Mouse (Mus musculus) adrenal gland, postnatal 36 days (tissue): ENCODE data around the gene Nacc1. TPM values are rescaled to one million over a fixed set of nuclear protein-coding genes. Genes with fewer than 3 reads are reported as not detected.

Experiments used
- DNase-seq, 2 experiments: peaks; one replicate each; pipeline ENCODE4 v3.0.0; 2021; ENCODE audit warnings: mixed read lengths in 1 of 2
- total RNA-seq, 2 experiments: library from RNA; stranded (reverse); gene quantifications; 2 replicates each; pipeline ENCODE4 v1.2.3; 2021

Gene Nacc1
- total RNA-seq, 2 experiments from 2014 or later = 73.9 to 80.0 TPM

DNA sequence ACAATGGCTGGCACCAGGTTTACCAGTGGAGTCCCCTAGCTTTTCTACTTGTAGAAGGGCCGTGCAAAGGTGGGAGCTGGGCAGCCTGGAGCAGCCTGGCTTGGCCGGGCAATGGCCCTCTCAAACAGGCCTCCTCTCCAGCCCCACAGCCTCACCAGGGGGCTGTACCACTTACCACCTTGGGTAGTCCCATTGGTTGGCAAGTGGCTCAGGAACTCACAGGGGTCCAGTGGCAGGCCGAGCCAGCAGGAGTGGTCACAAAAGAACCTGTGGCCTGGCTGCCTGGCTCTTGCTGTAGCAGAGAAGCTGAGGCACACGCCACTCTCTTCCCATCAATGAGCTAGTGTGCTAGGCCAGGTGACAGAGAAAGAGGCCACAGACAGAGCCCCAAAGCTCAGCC is 26.5 kb upstream of the Nacc1 start:
- no peak for DNase-seq

DNA sequence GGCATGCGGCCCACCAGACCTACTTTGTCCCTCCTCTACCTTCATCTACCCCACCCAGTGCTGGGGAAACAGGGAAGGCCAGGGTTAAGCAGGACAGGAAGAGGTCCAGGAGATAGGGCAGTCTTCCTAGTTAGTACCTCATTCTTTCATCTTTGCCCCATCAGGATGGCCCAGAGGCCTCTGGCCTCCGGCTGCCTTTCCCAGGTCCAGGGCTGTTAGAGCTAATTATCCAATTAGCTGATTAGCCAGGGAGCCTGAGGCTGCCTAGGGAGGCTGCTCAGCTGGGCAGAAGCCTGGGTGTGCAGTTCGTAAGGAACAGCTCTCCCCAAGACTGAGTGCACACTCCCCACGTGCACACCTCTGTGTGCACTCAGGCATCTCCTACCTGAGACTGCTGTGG is 25.7 kb upstream of the Nacc1 start:
- no peak for DNase-seq

DNA sequence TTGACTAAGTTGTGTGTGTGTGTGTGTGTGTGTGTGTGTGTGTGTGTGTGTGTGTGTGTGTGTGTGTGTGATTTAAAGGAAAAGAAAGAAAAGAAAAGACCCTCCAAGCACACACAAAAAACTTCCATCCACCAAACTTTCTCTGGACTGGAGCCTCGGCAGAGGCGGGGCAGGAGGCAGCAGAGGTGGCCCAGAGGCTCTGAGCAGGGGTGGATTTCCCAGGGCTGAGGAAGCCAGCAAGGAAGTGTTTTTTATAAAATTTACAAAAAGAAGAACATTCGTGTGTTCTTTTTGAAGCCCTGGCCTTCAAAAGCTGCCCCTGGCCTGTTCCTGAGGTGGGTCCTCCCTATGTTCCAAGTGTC is 25.1 kb upstream of the Nacc1 start:
- no peak for DNase-seq

DNA sequence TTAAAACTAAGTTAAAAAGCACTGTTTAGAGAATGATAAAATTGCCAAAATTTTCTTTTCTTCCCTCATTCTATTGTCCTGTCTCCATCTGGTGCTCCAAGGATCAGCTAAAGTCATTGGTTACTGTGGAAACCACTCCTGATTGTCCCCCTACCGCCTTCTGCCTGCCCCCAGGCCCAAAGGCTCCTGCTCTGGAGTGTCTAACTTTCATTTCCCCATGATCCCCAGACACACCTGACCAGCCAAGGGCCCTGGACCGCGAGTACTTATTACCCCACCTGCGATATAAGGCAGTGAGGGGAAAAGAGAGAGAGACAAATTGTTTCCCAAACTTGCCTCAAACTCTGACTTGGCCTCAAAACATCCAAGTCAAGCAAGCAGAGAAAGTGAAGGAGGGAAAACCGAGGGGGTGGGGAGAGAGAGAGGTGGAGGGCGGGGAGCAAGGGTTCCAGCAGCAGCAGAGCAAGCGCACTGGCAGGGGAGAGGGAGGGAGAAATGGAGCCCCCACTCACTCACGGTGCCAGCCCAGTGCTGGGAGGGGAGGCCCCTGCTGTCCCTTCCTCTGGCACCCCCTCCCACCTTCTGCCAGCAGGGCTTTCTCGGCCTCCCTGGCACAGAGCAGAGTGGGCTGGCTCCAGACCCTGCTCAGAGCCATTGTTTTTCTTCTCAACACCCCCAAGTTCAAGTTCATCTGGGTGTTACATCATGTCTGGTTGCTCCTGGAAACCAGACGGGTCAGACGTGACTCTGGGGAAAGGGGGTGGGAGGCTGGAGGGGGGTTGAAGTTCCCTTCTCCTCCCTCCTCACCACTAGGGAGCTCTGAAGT is 24.5 kb upstream of the Nacc1 start:
- DNase-seq = no peak

DNA sequence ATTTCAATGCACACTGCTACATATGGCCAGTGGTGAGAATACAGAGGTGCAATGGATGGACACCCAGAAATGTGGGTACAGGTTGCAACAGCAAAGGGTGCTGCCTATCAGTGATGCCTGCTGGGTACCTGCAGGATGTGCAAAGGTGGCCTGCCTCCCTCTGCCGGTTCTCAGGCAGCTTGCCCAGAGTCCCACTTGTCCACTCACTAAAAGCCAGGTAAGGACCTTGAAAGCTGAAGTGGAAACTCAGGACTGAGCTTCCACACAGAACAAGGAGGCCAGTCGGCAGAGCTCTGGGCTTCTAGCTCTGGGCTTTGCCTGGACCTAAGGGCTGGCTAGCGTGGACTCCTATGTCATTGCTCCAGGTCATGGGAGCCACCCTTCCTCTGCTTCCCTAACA is 23.6 kb upstream of the Nacc1 start:
- DNase-seq = no peak

DNA sequence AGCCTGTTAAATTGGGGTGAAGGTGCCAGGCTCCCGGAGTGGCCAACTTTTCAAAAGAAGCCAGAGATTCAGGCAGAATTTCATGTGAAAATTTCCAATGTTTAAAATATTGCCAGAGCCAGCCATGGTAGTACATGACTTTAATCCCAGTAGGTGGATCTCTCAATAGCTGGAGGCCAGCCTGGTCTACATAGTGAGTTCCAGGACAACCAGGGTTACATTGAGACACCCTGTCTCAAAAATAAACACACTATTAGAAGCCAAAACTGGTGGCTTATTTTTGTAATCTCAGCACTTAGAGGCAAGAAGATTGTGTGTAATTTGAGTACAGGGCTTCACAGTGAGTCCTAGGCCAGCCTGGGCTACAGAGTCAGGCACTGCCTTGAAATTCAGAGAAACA is 22.3 kb upstream of the Nacc1 start:
- DNase-seq = no peak

DNA sequence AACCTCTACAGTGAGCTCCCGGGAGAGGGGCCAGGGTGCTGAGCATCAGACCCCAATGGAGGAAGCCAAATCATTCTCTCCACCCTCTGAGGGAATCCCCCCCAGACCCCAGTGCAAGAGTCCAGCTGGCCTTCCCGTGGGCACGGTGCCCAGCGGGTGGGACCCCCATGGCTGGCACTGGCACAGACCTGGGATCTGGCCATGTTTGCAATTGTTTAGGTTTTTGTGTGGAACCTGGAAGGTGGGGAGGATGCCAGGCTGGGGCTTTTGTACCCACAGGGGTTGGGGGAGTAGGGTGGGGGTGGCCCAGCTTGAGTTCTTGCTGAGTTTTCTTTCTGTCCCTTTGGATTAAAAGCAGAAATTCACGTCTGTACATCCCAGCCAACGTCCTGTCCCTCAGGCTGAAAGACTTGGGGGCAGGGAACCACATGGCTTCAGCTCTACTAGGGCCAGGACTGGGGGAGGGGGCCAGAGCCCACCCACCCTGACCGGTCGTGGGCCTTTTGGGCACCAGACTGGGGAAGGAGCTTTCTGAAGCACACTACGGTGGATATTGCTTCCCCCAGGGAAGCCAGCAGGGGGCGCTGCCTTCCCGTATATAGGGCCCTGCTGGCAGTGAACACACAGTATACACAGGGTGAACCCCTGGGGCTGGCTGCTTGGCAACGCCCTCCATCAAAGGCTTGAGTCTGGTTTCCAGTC is 21.3 kb upstream of the Nacc1 start:
- DNase-seq = peak; percentile 81 to 87

DNA sequence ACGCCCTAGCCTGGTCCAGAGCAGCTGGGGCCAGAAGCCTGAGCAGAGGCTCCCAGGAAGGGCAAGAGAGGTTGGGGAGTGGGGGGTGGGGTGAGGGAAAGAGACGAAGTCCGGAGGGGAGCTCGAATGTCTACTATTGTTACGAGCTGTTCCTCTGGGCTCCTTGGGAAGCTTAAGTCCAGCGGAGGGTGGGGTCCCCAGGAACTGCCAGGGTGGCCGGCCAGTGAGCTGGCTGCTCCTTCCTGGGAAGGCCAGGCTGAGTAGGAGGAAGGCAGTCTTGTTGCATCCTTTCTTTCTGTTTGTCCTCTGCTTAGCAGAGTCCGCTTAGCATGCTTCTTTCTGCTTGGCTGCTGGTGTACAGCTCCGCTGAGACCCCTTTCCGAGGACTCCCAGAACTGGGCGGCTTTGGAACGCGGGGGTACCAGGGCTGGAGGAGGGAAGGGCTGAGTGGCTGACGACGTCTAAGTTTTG is 20.4 kb upstream of the Nacc1 start:
- DNase-seq = no peak

DNA sequence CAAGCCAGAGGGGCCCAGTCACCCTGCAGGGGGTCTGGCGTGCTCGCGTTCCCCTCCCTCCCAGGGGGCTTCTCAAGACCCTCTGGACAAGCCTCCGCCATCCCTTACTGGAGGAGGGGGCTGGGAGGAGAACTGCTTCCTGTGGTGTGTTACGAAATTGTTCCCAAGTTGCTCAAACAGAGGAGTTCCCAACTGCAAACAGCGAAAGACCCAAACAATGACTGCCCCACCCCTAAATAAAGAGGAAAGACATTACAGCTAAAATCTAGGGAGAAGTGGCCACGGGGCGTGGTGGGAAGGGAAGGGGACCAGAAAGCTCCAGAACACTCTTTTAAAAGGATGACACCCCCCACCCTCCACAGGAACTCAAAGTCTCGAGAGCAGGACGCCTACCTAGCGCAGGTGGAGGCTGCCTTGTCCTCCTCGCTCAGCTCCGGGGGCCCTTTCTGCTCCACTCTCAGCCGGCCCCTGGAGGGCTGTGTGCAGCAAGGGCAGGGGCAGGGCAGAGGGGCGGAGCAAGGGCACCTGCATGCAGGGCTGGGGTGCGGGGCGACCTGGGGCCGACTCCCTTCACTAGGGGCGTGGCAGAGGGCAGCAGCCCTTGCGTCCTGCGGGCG is 19.7 kb upstream of the Nacc1 start:
- peak in 1 of 2 experiments; percentile 59 for DNase-seq

DNA sequence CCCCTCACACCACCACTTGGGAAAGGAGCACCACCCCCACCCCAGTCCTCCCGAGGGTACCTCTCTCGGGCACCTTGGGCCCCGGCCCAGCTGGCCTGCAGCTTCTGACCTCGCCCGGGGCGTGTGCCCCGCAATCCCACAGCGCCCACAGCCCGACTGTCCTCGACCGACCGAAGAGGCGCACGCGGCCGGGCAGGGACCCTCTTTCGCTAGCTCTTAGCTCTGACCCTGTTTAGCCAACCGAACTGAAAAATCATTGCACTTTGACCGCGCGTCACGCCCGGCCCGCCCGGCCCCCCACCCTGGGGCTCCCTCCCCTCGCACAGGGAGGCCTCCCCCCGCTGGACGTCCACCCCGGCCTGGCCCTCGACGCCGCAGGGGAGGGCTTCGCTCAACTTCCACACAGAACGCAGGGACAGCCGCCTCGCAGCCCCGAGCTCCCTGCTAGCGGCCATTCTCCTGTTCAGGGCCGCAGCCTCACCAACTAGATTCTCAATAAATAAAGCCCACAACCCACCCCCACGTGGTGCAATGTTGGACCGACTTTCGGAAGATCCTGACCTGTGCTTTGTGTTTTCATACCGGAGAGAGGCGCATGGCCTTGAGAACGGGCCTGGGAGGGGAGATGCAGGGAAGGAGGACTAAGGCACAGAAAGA is 19.1 kb upstream of the Nacc1 start:
- peak in 1 of 2 experiments; percentile 58 for DNase-seq

DNA sequence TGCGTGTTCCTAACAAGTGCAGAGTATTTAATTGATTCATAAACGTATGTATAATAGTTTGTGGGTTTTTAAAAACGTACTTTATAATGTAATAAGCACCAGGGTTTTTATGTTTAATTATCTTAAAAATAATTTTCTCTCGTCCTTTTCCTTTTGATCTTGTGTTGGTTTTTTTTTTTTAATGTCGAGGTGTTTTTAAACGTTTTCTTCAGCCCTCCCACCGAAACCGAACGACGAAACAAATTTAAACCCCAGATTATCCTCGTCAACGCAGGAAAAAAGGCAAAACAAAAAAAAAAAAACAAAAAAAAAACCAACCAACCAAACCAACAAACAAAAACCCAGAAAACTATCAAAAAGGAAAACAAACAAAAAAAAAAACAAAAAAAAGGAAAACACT is 18.3 kb upstream of the Nacc1 start:
- no peak for DNase-seq

DNA sequence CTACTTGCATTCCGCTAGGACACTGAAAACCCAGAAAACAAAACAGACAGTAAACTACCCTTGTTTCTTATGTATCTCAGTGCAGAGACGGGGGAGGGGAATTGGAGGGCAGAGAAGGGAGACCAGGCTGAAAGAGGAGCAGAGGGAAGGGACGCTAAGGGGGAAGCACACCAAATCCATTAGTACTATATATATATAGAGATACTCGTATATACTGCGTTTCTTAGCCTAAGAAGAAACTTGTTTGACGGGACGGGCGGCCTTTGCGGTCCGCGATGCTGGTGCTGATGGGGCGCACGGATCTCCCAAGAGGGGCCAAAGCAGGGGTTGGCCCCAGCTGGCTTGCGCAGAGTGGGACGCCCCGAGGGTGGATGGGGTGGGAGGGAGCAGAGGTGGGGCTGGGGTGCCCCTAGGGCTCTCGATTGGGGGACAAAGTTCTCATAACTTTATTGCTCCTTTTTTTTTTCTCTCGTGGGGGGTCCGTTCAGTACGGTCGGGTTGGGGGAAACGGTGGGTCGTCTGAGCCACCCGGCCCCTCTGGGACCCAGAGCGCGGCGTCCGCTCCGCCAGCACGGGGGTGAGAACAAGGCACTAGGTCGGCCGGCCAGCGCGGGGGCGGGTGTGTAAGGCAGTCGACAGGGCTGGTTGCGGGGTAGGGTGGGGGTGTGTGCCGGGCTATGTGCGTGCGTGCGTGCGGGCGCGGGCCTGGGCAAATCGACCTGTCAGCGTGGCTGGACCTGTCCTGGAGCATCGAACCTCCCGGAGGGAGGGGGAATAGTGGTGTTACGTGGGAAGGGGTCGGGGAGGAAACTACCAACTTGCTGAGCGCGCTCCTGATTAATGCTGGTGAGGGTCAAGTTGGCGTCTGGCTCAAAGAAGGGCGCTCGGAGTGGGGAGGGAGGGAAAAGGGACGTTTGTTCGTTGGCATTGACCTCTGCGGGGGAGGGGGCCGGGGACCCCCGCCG is 17.5 kb upstream of the Nacc1 start:
- DNase-seq = peak in 1 of 2 experiments; percentile 51

DNA sequence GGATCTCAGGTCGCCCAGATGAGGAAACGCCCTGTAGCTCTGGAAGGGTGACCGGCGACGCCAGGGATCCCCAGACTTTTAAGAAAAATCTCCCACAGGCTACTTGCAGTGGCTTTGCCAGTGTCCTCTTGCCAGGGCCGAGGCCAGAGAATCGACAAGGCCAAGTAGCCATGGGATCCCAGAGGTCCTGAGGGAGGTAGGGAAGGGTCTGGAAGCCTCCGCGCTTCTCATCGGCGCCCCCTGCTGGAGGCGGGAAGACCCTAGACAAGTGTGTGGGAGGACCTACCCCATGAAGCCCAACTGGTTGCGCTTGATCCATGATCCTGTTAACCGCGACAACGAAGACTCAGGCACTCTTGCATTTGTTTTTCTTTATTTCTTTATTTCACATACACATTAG is 16.7 kb upstream of the Nacc1 start:
- DNase-seq = peak; percentile 77 to 88

DNA sequence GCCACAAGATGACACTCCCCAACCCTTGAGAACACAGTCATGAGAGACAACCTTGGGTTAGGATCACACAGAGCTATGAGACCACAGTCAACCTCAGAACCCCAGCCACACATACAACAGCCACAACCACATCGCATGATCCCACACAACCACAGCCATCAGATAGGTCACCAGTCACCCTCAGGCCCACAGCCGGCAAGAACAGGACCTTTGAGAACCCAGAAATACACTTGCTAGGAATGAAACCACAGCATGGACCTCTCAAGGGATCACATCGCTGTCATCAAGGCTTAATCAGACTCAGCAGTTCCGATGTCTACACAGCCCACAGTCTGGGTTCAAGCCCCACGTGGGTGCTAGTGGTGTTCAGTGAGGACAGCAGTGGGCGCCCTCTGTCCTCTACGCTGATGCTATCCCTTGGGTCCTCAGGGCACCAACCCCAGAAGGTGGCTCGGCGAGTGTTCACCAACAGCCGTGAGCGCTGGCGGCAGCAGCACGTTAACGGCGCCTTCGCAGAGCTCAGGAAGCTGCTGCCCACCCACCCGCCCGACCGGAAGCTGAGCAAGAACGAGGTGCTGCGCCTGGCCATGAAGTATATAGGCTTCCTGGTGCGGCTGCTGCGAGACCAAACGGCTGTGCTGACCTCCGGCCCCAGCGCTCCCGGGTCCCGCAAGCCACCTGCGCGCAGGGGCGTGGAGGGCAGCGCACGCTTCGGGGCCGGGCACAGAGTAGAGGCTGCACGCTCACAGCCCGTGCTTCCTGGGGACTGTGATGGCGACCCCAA is 16.0 kb upstream of the Nacc1 start:
- no peak for DNase-seq

DNA sequence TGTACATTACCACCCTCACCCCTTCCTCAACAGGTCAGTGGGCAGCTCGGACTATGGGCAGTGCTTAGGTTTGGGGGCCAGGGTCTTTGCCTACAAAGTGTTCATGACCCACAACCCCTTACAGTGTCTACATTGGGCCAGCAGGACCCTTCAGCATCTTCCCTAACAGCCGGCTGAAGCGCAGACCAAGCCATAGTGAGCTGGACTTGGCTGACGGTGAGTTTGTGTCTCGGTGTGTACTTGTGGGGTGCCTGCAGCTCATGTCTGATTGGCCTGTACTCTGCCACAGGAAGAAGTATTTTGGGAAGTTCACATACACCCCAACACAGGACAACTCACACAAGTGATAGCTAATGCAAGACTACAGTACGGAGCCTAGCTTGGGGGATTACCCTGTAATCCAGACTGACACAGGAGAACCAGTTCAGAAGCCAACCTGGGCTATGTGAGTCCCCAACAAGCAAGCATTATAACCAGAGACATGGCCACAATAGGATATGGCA is 15.4 kb upstream of the Nacc1 start:
- no peak for DNase-seq

DNA sequence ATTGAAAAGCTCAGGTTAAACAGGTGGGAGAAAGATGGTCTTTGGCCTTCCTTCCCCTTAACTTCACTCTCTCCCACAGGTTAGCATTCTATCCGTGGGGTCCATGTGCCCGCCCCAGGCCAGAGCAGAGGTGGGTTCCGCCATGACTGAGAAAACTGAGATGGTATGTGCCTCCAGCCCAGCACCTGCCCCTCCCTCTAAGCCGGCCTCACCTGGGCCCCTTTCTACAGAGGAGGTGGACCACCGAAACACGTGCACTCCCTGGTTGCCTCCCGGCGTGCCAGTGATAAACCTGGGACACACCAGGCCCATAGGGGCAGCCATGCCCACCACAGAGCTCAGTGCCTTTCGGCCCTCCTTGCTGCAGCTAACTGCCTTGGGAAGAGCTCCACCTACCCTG is 14.9 kb upstream of the Nacc1 start:
- no peak for DNase-seq

DNA sequence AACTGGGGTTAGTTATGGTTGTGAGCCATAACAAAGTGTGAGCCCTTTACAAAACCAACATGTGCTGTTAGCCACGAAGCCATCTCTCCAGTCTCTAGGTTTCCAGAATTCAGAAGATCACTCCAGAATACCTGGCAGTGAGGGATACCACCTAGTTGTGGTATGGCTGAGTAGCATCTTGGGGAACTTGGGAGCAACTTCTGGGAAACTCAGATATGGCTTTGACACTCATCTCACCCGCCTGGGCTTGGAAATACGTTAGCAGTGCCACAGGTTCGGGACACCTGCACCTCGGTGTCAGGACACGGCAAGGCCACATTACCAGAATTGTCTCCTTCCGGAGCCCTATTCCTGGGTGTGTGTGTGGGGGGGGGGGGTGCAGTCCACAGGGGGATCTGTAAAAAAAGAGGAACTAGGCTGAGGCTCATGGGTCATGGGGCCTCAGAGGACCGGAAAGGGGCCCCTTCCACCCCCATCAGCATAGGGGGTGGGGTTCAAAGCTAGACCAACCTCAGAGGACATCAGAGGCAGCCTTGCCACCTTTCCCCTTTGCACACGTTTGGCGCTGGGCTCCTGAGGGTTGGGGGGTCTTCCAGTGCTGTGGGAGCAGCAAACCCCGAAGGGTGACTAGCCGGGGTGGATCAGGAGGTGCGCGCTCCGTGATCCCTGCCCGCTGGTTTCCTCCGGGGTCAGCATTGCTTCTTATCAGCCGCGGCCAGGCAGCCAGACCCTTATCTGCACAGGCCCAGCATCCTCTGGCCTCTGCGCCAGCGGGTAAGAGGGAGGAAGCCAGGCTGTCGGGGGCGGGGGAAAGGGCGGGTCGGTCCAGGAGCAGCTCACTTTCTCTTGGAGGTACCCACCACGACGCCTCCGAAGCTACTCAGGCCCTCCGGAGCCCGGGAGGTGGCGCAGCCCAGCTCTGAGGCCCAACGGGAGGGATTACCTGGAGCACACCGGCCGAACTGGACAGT is 13.6 kb upstream of the Nacc1 start, which contains the start of gene Lyl1:
Lyl1 (plus strand) TSS at position 517 of the 971 bp plus-strand sequence.
- peak; percentile 66 to 76 for DNase-seq

DNA sequence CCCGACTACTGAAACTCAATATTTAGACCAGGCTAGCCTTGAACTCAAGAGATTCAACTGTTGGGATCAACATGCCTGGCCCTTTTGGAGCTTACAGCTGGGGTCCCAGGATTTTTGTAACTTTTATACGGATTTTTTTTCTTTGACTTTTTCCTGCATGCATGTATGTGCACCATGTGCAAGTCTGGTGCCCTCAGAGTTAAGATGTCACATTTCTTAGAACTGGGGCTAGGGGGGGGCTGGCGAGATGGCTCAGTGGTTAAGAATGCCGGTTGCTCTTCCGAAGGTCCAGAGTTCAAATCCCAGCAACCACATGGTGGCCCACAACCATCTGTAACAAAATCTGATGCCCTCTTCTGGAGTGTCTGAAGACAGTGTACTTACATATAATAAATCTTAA is 12.9 kb upstream of the Nacc1 start:
- DNase-seq = no peak

DNA sequence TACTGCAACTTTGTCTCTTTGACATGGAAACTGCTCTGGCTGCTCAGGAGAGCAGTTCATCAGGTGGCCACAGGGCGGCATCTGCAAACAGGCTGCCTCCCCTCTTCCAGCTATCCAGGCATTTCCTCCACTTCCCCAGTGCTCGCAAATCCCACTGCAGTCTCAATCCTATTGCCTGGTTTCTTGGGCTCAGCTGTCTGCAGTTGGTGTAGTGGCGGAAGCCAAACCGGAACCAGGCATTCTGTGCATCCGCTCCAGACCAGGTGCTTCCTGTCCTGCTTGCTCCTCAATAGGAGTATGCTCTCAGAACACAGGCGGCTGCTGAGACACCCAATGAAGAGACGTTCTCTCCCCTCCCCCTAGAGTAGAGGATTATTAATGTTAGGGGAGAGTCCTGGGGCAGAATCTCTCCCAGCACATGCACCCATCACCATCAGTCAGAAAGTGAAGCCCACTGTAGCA is 12.2 kb upstream of the Nacc1 start:
- peak; percentile 59 to 68 for DNase-seq
